Mouse (Mus musculus): ENCODE results near the gene Cideb.

- TF ChIP-seq JUND (conservative IDR thresholded peaks at IDR 0.05; ENCODE audit: low read depth, low read length), result no peak
- TF ChIP-seq EP300 (IDR thresholded peaks at IDR 0.05; ENCODE audit: low read length), result no peak
- no peak for TF ChIP-seq POLR2A (IDR thresholded peaks at IDR 0.05; ENCODE audit: low read depth, low read length)
- no peak for TF ChIP-seq ZMIZ1 (IDR thresholded peaks at IDR 0.05; ENCODE audit: low read depth, low read length)
- no peak for TF ChIP-seq TBP (conservative IDR thresholded peaks at IDR 0.05; ENCODE audit: low read depth, low read length)
- no peak for TF ChIP-seq ETS1 (conservative IDR thresholded peaks at IDR 0.05; ENCODE audit: low read depth, low read length)
- no peak for TF ChIP-seq CTCF (conservative IDR thresholded peaks at IDR 0.05 in 1 of 2, IDR thresholded peaks at IDR 0.05 in 1 of 2; ENCODE audit: low read depth in 2 of 2, low read length in 2 of 2)
- TF ChIP-seq MAX (IDR thresholded peaks at IDR 0.05; ENCODE audit: low read length), result no peak
- TF ChIP-seq JUN (IDR thresholded peaks at IDR 0.05; ENCODE audit: insufficient read depth, low read depth, low read length), result no peak
- no peak for TF ChIP-seq SMC3 (IDR thresholded peaks at IDR 0.05; ENCODE audit: low read depth, low read length)
- TF ChIP-seq CHD2 (IDR thresholded peaks at IDR 0.05; ENCODE audit: low read length), result no peak
- no peak for TF ChIP-seq E2F4 (IDR thresholded peaks at IDR 0.05; ENCODE audit: insufficient replicate concordance, low read depth, low read length)
- no peak for TF ChIP-seq SIN3A (IDR thresholded peaks at IDR 0.05; ENCODE audit: low read length)
These were observed 45.1 kb downstream of the Cideb start for GRCm38 (mm10) chr14:55713007-55713728.
